In the genomic region with DNA sequence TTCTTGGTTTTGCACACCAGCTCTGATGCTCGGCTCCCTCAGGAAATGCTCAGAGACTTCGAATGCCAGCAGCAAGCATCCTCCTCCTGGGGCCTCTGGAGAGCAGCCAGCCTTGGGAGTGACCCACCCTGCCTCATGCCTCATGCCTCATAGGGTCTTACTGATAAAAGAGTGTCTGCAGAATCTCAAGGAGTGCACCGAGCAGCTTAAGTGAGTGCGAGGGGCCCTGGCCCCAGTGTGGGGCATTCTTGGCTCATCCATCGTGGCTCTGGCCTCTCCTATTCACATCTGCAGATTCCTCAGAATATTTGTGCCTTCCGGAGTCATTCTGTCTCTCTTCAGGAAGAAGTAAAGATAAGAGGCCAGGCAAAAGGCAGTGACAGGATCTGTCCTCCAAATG, we compare ENCODE assay signal across 10 mouse cellular contexts. TPM values are rescaled to one million over a fixed set of nuclear protein-coding genes. Genes with fewer than 3 reads are reported as not detected.
DNase-seq lines count a peak whose midpoint lies in the region; ATAC-seq and TF ChIP-seq lines count a peak whose summit lies in the region.
"Had no signal": no experiment of that assay in that cellular context is flagged by ENCODE, and none has a peak within 500 bp of the region (broad histone marks: within the 10 kb centered on the region; RNA-seq: fewer than 3 reads in every experiment).

No protein-coding gene starts in this region.

- 21% methylated on average over 6 of the region's 6 CpGs for WGBS in kidney, embryonic 16.5 days
- WGBS in embryonic facial prominence, embryonic 10.5 days, result 38% methylated on average over 6 of the region's 6 CpGs
- WGBS in liver, embryonic 14.5 days (ENCODE audit: insufficient replicate concordance), result 15% methylated on average over 6 of the region's 6 CpGs

- no peaks in the 10 kb centered on the region for H3K36me3 ChIP-seq in kidney, embryonic 16.5 days (ENCODE audit: insufficient read depth, low read length)
- H3K36me3 ChIP-seq in embryonic facial prominence, embryonic 10.5 days (replicated peaks), result no peaks in the 10 kb centered on the region
- no peaks in the 10 kb centered on the region for H3K36me3 ChIP-seq in liver, embryonic 14.5 days (replicated peaks; ENCODE audit: control insufficient read depth, insufficient read depth, low read depth)

- no peak overlapping the region for H3K4me3 ChIP-seq in kidney, embryonic 16.5 days (ENCODE audit: low read length)
- H3K4me3 ChIP-seq in embryonic facial prominence, embryonic 10.5 days, result no peak overlapping the region
- no peak overlapping the region for H3K4me3 ChIP-seq in liver, embryonic 14.5 days (ENCODE audit: insufficient read depth in 1 of 2, low read depth in 2 of 2, low read length in 2 of 2)

- peak overlapping the region; percentile 12; the same call in 1 of the 2 replicates for H3K27ac ChIP-seq in kidney, embryonic 16.5 days (ENCODE audit: low read length)
- peak overlapping the region; percentile 44; the same call in 1 of the 2 replicates for H3K27ac ChIP-seq in embryonic facial prominence, embryonic 10.5 days (replicated peaks)
- H3K27ac ChIP-seq in liver, embryonic 14.5 days, result no peak overlapping the region

- ATAC-seq in kidney, embryonic 16.5 days (ENCODE audit: low FRiP score, low TSS enrichment), result no peak
- ATAC-seq in liver, embryonic 14.5 days (ENCODE audit: insufficient read depth), result 0 out of 2 replicates have a peak, but pooled peaks have one; percentile 34
- no peak for ATAC-seq in cerebellum, adult (ENCODE audit: insufficient number of reproducible peaks, low FRiP score, low TSS enrichment)

- TF ChIP-seq CTCF in liver, embryonic 14.5 days (IDR thresholded peaks at IDR 0.05; ENCODE audit: low read depth), result no peak

- peak; percentile 17 to 58 for DNase-seq in gastrocnemius, postnatal 4 days (ENCODE audit: low spot score in 2 of 2)
- DNase-seq in gastrocnemius, postnatal 10 days, result no peak
- no peak for DNase-seq in kidney, postnatal 4 days
- no peak for DNase-seq in embryonic facial prominence, embryonic 10.5 days (ENCODE audit: low spot score)
- DNase-seq in liver, embryonic 14.5 days (ENCODE audit: low read depth in 3 of 3, low spot score in 3 of 3), result no peak
- DNase-seq in urinary bladder, postnatal 36 days (ENCODE audit: low spot score in 2 of 2), result no peak
- DNase-seq: left cerebral cortex, postnatal 4 days; thymus, postnatal 14 days had no signal

- no peak for TF ChIP-seq EP300 in liver, embryonic 14.5 days (IDR thresholded peaks at IDR 0.05; ENCODE audit: low read depth)

- H3K9ac ChIP-seq in kidney, embryonic 16.5 days (replicated peaks; ENCODE audit: low read length), result no peak overlapping the region
- no peak overlapping the region for H3K9ac ChIP-seq in liver, embryonic 14.5 days (replicated peaks)

- H3K27me3 ChIP-seq in kidney, embryonic 16.5 days (ENCODE audit: insufficient read depth, low read length), result no peaks in the 10 kb centered on the region
- H3K27me3 ChIP-seq in embryonic facial prominence, embryonic 10.5 days (replicated peaks; ENCODE audit: low read depth, poor library complexity, severe bottlenecking), result peaks cover 36% of the 10 kb centered on the region
- H3K27me3 ChIP-seq in liver, embryonic 14.5 days (ENCODE audit: control insufficient read depth, insufficient read depth, low read length), result no peaks in the 10 kb centered on the region

- peaks cover 47% of the 10 kb centered on the region for H3K4me1 ChIP-seq in kidney, embryonic 16.5 days (ENCODE audit: insufficient read depth, low read length)
- H3K4me1 ChIP-seq in embryonic facial prominence, embryonic 10.5 days, result peaks cover 73% of the 10 kb centered on the region
- H3K4me1 ChIP-seq in liver, embryonic 14.5 days (replicated peaks; ENCODE audit: control insufficient read depth in 2 of 2, insufficient read depth in 2 of 2, low read length in 1 of 2), result peaks cover 3 to 21% of the 10 kb centered on the region in 2 experiments; a peak in 3 of 4 replicates

- H3K4me2 ChIP-seq in kidney, embryonic 16.5 days (replicated peaks; ENCODE audit: low read depth, low read length), result no peak overlapping the region
- no peak overlapping the region for H3K4me2 ChIP-seq in liver, embryonic 14.5 days (ENCODE audit: low read depth)

- H3K9me3 ChIP-seq in kidney, embryonic 16.5 days (ENCODE audit: low read length), result no peaks in the 10 kb centered on the region
- no peaks in the 10 kb centered on the region for H3K9me3 ChIP-seq in embryonic facial prominence, embryonic 10.5 days
- no peaks in the 10 kb centered on the region for H3K9me3 ChIP-seq in liver, embryonic 14.5 days (ENCODE audit: control insufficient read depth, low read length)

RNA-seq across cellular contexts. Expression of a gene that starts 53.7 kb away (rescaled TPM):
- total RNA-seq in gastrocnemius, postnatal 4 days (2021), result 1,000 to 10,000 TPM; 4,057 to 4,187 TPM
- total RNA-seq in gastrocnemius, postnatal 10 days (2021), result 1,000 to 10,000 TPM in 1 of 2 experiments, 100 to 1,000 TPM in 1; 774 to 1,034 TPM
- polyA plus RNA-seq in kidney, embryonic 16.5 days (2015; fragmentation: Nextera tagmentation; extraction: Ambion mirVana), result 91.9 and 111 TPM in 2 replicates
- 287 and 291 TPM in 2 replicates for polyA plus RNA-seq in embryonic facial prominence, embryonic 10.5 days (2016; fragmentation: Nextera tagmentation; extraction: Ambion mirVana)
- polyA plus RNA-seq in liver, embryonic 14.5 days (2012; rRNA removed), result 969 and 1,200 TPM in 2 replicates
- polyA plus RNA-seq in liver, embryonic 14.5 days (2014; fragmentation: Nextera tagmentation; extraction: Ambion mirVana), result 327 and 387 TPM in 2 replicates

Comparison
In these comparisons a context has a peak if more than half of its experiments do, and no peak if none do; other contexts are left out.
1. DNase-seq: peak in gastrocnemius, postnatal 4 days (2 of 2); none in gastrocnemius, postnatal 10 days (single experiment), kidney, postnatal 4 days (0 of 2), embryonic facial prominence, embryonic 10.5 days (single experiment), liver, embryonic 14.5 days (0 of 3) and urinary bladder, postnatal 36 days (0 of 2).